Mouse (Mus musculus) MEL (cell line): ENCODE data around the gene Bcap29. TPM values are rescaled to one million over a fixed set of nuclear protein-coding genes. Genes with fewer than 3 reads are reported as not detected.

Experiments used
- DNase-seq: peaks from one replicate; pipeline ENCODE4 v3.0.0; 2011; ENCODE audit warnings: low read depth, low spot score
- H3K27ac ChIP-seq: 2 replicates; pipeline ENCODE4 v1.5.1; 2012; ENCODE audit warnings: low read depth, mild to moderate bottlenecking, control low read depth, low read length, moderate library complexity; ENCODE audit not compliant: control insufficient read depth
- H3K27me3 ChIP-seq, 2 experiments: fragments of 150-350 bp in 1 of 2; sonication (generic) in 1 of 2; 2 replicates each; pipeline ENCODE4 v1.6.1; 2012; ENCODE audit warnings: low read length in 2 of 2, mild to moderate bottlenecking in 2 of 2, improper control_type of control experiment in 1 of 2, moderate library complexity in 1 of 2; ENCODE audit not compliant: insufficient read depth in 2 of 2, control insufficient read depth in 1 of 2
- H3K36me3 ChIP-seq, 2 experiments: 2 replicates each; pipeline ENCODE4 v1.6.1; 2012 to 2014; ENCODE audit warnings: low read length in 2 of 2, improper control_type of control experiment in 1 of 2, inconsistent platforms in 1 of 2, mild to moderate bottlenecking in 1 of 2; ENCODE audit not compliant: insufficient read depth in 2 of 2, control insufficient read depth in 1 of 2
- H3K4me1 ChIP-seq, 2 experiments: fragments of 150-350 bp in 1 of 2; sonication (generic) in 1 of 2; 2 replicates each; pipeline ENCODE4 v1.6.1; 2012; ENCODE audit warnings: low read length in 2 of 2, improper control_type of control experiment in 1 of 2, mild to moderate bottlenecking in 1 of 2; ENCODE audit not compliant: insufficient read depth in 2 of 2, control insufficient read depth in 1 of 2
- H3K4me3 ChIP-seq, 2 experiments: fragments of 150-350 bp in 1 of 2; sonication (generic) in 1 of 2; 2 replicates each; pipeline ENCODE4 v1.5.1; 2012; ENCODE audit warnings: low read depth in 2 of 2, low read length in 2 of 2, mild to moderate bottlenecking in 2 of 2, moderate library complexity in 2 of 2, control low read depth in 1 of 2, improper control_type of control experiment in 1 of 2; ENCODE audit not compliant: control insufficient read depth in 1 of 2, insufficient read depth in 1 of 2
- H3K79me2 ChIP-seq: 2 replicates; pipeline ENCODE4 v1.6.1; 2012; ENCODE audit warnings: mild to moderate bottlenecking, low read length, moderate library complexity; ENCODE audit not compliant: control insufficient read depth, poor library complexity, insufficient read depth
- H3K9ac ChIP-seq: 2 replicates; pipeline ENCODE4 v1.6.1; 2012; ENCODE audit warnings: low read depth, mild to moderate bottlenecking, control low read depth, low read length, moderate library complexity; ENCODE audit not compliant: control insufficient read depth, poor library complexity, severe bottlenecking
- H3K9me3 ChIP-seq: fragments of 150-350 bp; sonication (generic); replicated peaks from 2 replicates; pipeline ENCODE4 v1.6.1; 2012; ENCODE audit warnings: mild to moderate bottlenecking, low read length, improper control_type of control experiment, moderate library complexity; ENCODE audit not compliant: insufficient read depth
- MEF2A ChIP-seq: IDR thresholded peaks from 2 replicates; pipeline ENCODE4 v1.6.1; 2014; ENCODE audit warnings: low read depth, mild to moderate bottlenecking, inconsistent platforms, low read length, improper control_type of control experiment; ENCODE audit not compliant: poor library complexity, insufficient replicate concordance, severe bottlenecking; ENCODE audit errors: extremely low read depth
- polyA plus RNA-seq, 2 experiments: library from polyadenylated mRNA; stranded (reverse) in 1 of 2; unstranded in 1 of 2; fragments of >175 nt in 1 of 2; fragments of >200 nt in 1 of 2; gene quantifications; 2 replicates each; pipeline versions ENCODE4 v1.2.1 to v1.2.4; 2012; ENCODE audit warnings: low replicate concordance in 2 of 2, low read depth in 1 of 2; ENCODE audit not compliant: insufficient read length in 2 of 2, insufficient read depth in 1 of 2, missing spikeins in 1 of 2
- total RNA-seq: library from RNA; depleted of rRNA; stranded (reverse); fragments of 300-350 nt; gene quantifications from 2 replicates; pipeline ENCODE4 v1.2.3, GENCODE M21; 2012; rRNA removed

The Bcap29 gene
- total and polyA plus RNA-seq, 3 experiments = 34.0 to 63.4 TPM; not detected in 1

DNA sequence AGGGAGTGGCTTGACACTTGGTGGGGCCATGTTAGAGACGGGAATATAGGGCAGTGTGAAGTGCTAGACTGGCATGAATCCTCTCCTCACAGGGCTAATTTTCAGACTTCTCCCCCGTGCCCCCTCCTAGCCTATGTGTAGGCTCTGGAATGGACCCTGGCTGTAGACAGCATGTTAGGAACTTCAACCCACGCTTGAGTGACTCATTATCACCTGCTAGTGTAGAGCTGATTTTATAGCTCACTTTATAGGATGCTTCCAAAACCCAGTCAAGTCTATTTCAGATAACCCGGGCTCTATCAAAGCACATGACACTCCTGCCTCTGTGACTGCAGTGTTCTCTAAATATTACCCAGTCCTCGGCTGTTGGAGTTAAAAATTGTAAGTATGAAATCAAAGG is 92.9 kb downstream of the Bcap29 start:
- no peak for TF ChIP-seq MEF2A
- no peaks in the 10 kb centered on the region for H3K9me3 ChIP-seq
- H3K4me1 ChIP-seq = peaks cover 3 to 4% of the 10 kb centered on the region in 2 experiments; a peak in 3 of 4 replicates
- H3K27me3 ChIP-seq = no peaks in the 10 kb centered on the region
- H3K9ac ChIP-seq = no peak overlapping the region
- no peaks in the 10 kb centered on the region for H3K79me2 ChIP-seq
- H3K36me3 ChIP-seq = no peaks in the 10 kb centered on the region; a peak in 1 of 4 replicates
- no peak overlapping the region for H3K4me3 ChIP-seq
- no peak overlapping the region for H3K27ac ChIP-seq
- DNase-seq = no peak

Other genes starting within 250 kb of the Bcap29 start
- not detected in 2 replicates for gene Slc26a3, start 243.8 kb downstream of the Bcap29 start, total RNA-seq
- under 1 TPM in 1 of 2 experiments, not detected in 1; 0.07 TPM for gene Slc26a3, start 243.8 kb downstream of the Bcap29 start, polyA plus RNA-seq
- gene Cbll1, start 135.0 kb downstream of the Bcap29 start, total RNA-seq = 5.0 and 5.3 TPM in 2 replicates
- 10 to 100 TPM in 1 of 2 experiments, not detected in 1; 19.8 TPM for gene Cbll1, start 135.0 kb downstream of the Bcap29 start, polyA plus RNA-seq
- 0.04 TPM in 1 of 2 replicates, not detected in the other for gene Slc26a4, start 74.7 kb downstream of the Bcap29 start, total RNA-seq
- not detected for gene Slc26a4, start 74.7 kb downstream of the Bcap29 start, polyA plus RNA-seq
- gene Dus4l, start 20.2 kb upstream of the Bcap29 start, total RNA-seq = 9.6 and 11.9 TPM in 2 replicates
- 10 to 100 TPM in 1 of 2 experiments, not detected in 1; 12.1 TPM for gene Dus4l, start 20.2 kb upstream of the Bcap29 start, polyA plus RNA-seq
- 20.0 and 27.1 TPM in 2 replicates for gene Cog5, start 20.2 kb upstream of the Bcap29 start, total RNA-seq
- 10 to 100 TPM in 1 of 2 experiments, not detected in 1; 28.4 TPM for gene Cog5, start 20.2 kb upstream of the Bcap29 start, polyA plus RNA-seq
- gene Gpr22, start 79.3 kb upstream of the Bcap29 start, total RNA-seq = not detected in 2 replicates
- not detected for gene Gpr22, start 79.3 kb upstream of the Bcap29 start, polyA plus RNA-seq